In genomic region chr19:46016023-46016422, GRCm38 (mm10) we compare ENCODE assay signal across 16 mouse cellular contexts.
"Had no signal": no experiment of that assay in that cellular context is flagged by ENCODE, and none has a peak within 500 bp of the region (broad histone marks: within the 10 kb centered on the region; RNA-seq: fewer than 3 reads in every experiment).

No protein-coding gene starts in this region.

- H3K4me1 ChIP-seq: neural tube, embryonic 12.5 days; neural tube, embryonic 13.5 days; neural tube, embryonic 15.5 days; stomach, embryonic 15.5 days had no signal

- H3K4me3 ChIP-seq: neural tube, embryonic 12.5 days; neural tube, embryonic 13.5 days; neural tube, embryonic 15.5 days; stomach, embryonic 15.5 days had no signal

- H3K9me3 ChIP-seq: neural tube, embryonic 12.5 days; neural tube, embryonic 15.5 days; stomach, embryonic 15.5 days had no signal

- H3K9ac ChIP-seq: neural tube, embryonic 12.5 days; neural tube, embryonic 13.5 days; neural tube, embryonic 15.5 days; stomach, embryonic 15.5 days had no signal

- H3K27me3 ChIP-seq: neural tube, embryonic 12.5 days; neural tube, embryonic 13.5 days; neural tube, embryonic 15.5 days; stomach, embryonic 15.5 days had no signal

- H3K27ac ChIP-seq: neural tube, embryonic 12.5 days; neural tube, embryonic 13.5 days; neural tube, embryonic 15.5 days; stomach, embryonic 15.5 days; stomach, postnatal 0 days had no signal

- H3K36me3 ChIP-seq: neural tube, embryonic 12.5 days; neural tube, embryonic 13.5 days; neural tube, embryonic 15.5 days; stomach, embryonic 15.5 days had no signal

- DNase-seq: right cerebral cortex, adult 18-20 months; right cerebral cortex, postnatal 14 days; right cerebral cortex, postnatal 25 days; right cerebral cortex, postnatal 4 days; spleen, adult 18-20 months; thymus, adult 18-20 months; thymus, adult 2 months; thymus, postnatal 14 days; thymus, postnatal 25 days; thymus, postnatal 36 days; thymus, postnatal 4 days had no signal

- H3K4me2 ChIP-seq: neural tube, embryonic 12.5 days; neural tube, embryonic 13.5 days; neural tube, embryonic 15.5 days; stomach, embryonic 15.5 days had no signal
